Mouse (Mus musculus) embryonic facial prominence, embryonic 10.5 days (tissue): ENCODE results near the gene Gm49396. TPM values are rescaled to one million over a fixed set of nuclear protein-coding genes. Genes with fewer than 3 reads are reported as not detected.

Experiments
- DNase-seq: peaks from one replicate; pipeline ENCODE4 v3.0.0-alpha.2; 2017; ENCODE audit warnings: low spot score
- H3K27ac ChIP-seq: fragments of 300-500 bp; sonication (generic); replicated peaks from 2 replicates; pipeline ENCODE4 v1.5.1; 2016; ENCODE audit warnings: mild to moderate bottlenecking
- H3K27me3 ChIP-seq: fragments of 300-500 bp; sonication (generic); replicated peaks from 2 replicates; pipeline ENCODE4 v1.6.1; 2016; ENCODE audit warnings: low read depth, mild to moderate bottlenecking; ENCODE audit not compliant: poor library complexity, severe bottlenecking
- H3K36me3 ChIP-seq: fragments of 300-500 bp; sonication (generic); replicated peaks from 2 replicates; pipeline ENCODE4 v1.6.1; 2016; ENCODE audit warnings: mild to moderate bottlenecking, moderate library complexity
- H3K4me1 ChIP-seq: fragments of 300-500 bp; sonication (generic); 2 replicates; pipeline ENCODE4 v1.6.1; 2016
- H3K4me3 ChIP-seq: fragments of 300-500 bp; sonication (generic); 2 replicates; pipeline ENCODE4 v1.5.1; 2016; ENCODE audit warnings: mild to moderate bottlenecking, moderate library complexity
- H3K9me3 ChIP-seq: fragments of 300-500 bp; sonication (generic); 2 replicates; pipeline ENCODE4 v1.6.1; 2016; ENCODE audit warnings: mild to moderate bottlenecking
- WGBS: fragments of 180-500 bp; shearing (Covaris S2); methylation state at CpG from one replicate; pipeline ENCODE4 v1.1.7; 2016; 5-methylcytosine and 5-hydroxymethylcytosine counted together
- polyA plus RNA-seq: library from polyadenylated mRNA; unstranded; fragments of >200 nt; fragmentation: Nextera tagmentation; extraction: Ambion mirVana; gene quantifications from 2 replicates; pipeline ENCODE4 v1.2.1, GENCODE M21; 2016

Gene Gm49396
- 14.2 and 15.3 TPM in 2 replicates for polyA plus RNA-seq

GRCm38 (mm10) chr7:30563117-30563905 is at the start of gene Gm49396, which contains the start of the genes U2af1l4 and Psenen:
TSS of gene Gm49396 (plus strand) at chr7:30563344.
TSS of gene U2af1l4 (plus strand) at chr7:30563301.
TSS of gene Psenen (minus strand) at chr7:30563627.
- Histone ChIP-seq H3K4me3 (peak within 1 kb of the TSS; percentile 84), H3K4me1 (peaks cover 33% of the 10 kb centered on the region), H3K27me3 (no peaks in the 10 kb centered on the region), H3K27ac (peak within 1 kb of the TSS; percentile 93), H3K36me3 (peaks cover 43% of the 10 kb centered on the region), H3K9me3 (no peaks in the 10 kb centered on the region)
- WGBS = under 1% methylated on average over 45 of the region's 45 CpGs
- DNase-seq = peak; percentile 97

GRCm38 (mm10) chr7:30515003-30515760 is 48.0 kb upstream of the Gm49396 start:
- Histone ChIP-seq H3K27ac (no peak overlapping the region), H3K4me1 (peaks cover 4% of the 10 kb centered on the region; the same call in 1 of the 2 replicates), H3K27me3 (peaks cover 8% of the 10 kb centered on the region; the same call in 1 of the 2 replicates), H3K36me3 (no peaks in the 10 kb centered on the region), H3K4me3 (no peak overlapping the region), H3K9me3 (no peaks in the 10 kb centered on the region)
- DNase-seq = no peak
- 56% methylated on average over 24 of the region's 24 CpGs for WGBS

DNA sequence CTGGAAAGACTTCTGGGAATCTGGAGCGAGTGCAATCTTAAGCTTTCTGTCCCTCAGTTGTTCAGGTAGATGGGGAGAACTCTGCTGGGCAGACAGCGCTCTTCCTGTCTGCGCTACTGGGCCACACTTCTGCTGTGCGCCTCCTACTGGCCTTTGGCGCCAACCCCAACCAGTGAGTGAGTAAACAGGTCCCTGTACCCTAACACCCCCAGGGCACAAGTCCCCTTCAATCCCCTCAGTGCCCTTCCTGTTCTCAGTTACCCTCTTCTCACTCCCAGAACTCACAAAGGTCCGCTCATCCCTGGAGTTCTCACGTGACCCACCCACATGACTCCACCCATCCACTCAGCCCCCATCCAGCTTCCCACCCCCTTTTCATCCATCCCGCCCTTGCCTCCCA is 44.8 kb upstream of the Gm49396 start:
- Histone ChIP-seq H3K4me1 (peaks cover 10% of the 10 kb centered on the region), H3K27me3 (peaks cover 16% of the 10 kb centered on the region), H3K27ac (no peak overlapping the region), H3K4me3 (peak overlapping the region; percentile 25), H3K36me3 (peaks cover 9% of the 10 kb centered on the region), H3K9me3 (no peaks in the 10 kb centered on the region; the same call in 1 of the 2 replicates)
- WGBS = 39% methylated on average over 8 of the region's 8 CpGs
- DNase-seq = no peak

- WGBS = 71% methylated on average over 4 of the region's 4 CpGs
These were observed 42.7 kb upstream of the Gm49396 start for GRCm38 (mm10) chr7:30520396-30520795.

GRCm38 (mm10) chr7:30520856-30521255 is 42.3 kb upstream of the Gm49396 start:
- 80% methylated on average over 5 of the region's 5 CpGs for WGBS
- Histone ChIP-seq H3K27ac (peak overlapping the region; percentile 24; the same call in 1 of the 2 replicates), H3K4me1 (peaks cover 12% of the 10 kb centered on the region), H3K9me3 (no peaks in the 10 kb centered on the region; the same call in 1 of the 2 replicates), H3K27me3 (peaks cover 19% of the 10 kb centered on the region; the same call in 1 of the 2 replicates), H3K4me3 (no peak overlapping the region), H3K36me3 (peaks cover 34% of the 10 kb centered on the region)
- DNase-seq = no peak

More at GRCm38 (mm10) chr7:30520396-30520795, 42.7 kb upstream of the Gm49396 start:
- no peak overlapping the region for H3K4me3 ChIP-seq
- peak overlapping the region; percentile 35; the same call in 1 of the 2 replicates for H3K27ac ChIP-seq
- peaks cover 29% of the 10 kb centered on the region for H3K36me3 ChIP-seq
- H3K27me3 ChIP-seq = peaks cover 23% of the 10 kb centered on the region
- H3K9me3 ChIP-seq = no peaks in the 10 kb centered on the region; the same call in 1 of the 2 replicates
- H3K4me1 ChIP-seq = peaks cover 10% of the 10 kb centered on the region
- no peak for DNase-seq

GRCm38 (mm10) chr7:30522871-30523270 is 40.3 kb upstream of the Gm49396 start:
- Histone ChIP-seq H3K27ac (no peak overlapping the region), H3K4me1 (peaks cover 24% of the 10 kb centered on the region), H3K9me3 (no peaks in the 10 kb centered on the region; the same call in 1 of the 2 replicates), H3K27me3 (peaks cover 28% of the 10 kb centered on the region; the same call in 1 of the 2 replicates), H3K4me3 (no peak overlapping the region), H3K36me3 (peaks cover 54% of the 10 kb centered on the region)
- WGBS = 83% methylated on average over 10 of the region's 10 CpGs
- DNase-seq = no peak

GRCm38 (mm10) chr7:30524487-30524886 is 38.7 kb upstream of the Gm49396 start:
- Histone ChIP-seq H3K36me3 (peaks cover 70% of the 10 kb centered on the region), H3K4me3 (no peak overlapping the region), H3K27ac (no peak overlapping the region), H3K4me1 (peaks cover 20% of the 10 kb centered on the region), H3K27me3 (peaks cover 33% of the 10 kb centered on the region; the same call in 1 of the 2 replicates), H3K9me3 (no peaks in the 10 kb centered on the region; the same call in 1 of the 2 replicates)
- WGBS = 82% methylated on average over 6 of the region's 6 CpGs
- no peak for DNase-seq

DNA sequence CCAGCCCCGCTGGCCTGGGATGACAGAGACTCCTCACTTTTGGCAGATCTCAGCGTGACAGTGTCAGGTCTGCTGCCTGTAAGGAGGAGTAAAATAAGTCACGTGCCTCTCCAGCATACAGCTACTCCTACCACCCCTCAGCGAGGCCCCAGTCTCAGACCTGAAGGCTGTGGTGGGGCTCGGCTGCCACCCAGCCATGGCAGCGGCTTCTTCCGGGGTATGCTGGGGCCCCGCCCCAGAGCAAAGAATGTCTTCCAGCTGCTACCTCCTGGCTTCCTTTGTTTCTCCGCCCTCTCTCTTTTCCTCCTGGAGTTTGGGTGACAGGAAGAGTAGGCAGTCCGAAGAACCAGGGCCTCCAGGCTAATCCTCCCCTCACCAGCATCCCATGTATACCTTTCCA is 37.2 kb upstream of the Gm49396 start:
- 23% methylated on average over 10 of the region's 10 CpGs for WGBS
- H3K36me3 ChIP-seq = peaks cover 85% of the 10 kb centered on the region
- peak; percentile 36 for DNase-seq
- H3K4me3 ChIP-seq = peak overlapping the region; percentile 11
- peaks cover 33% of the 10 kb centered on the region; the same call in 1 of the 2 replicates for H3K27me3 ChIP-seq
- H3K4me1 ChIP-seq = peaks cover 20% of the 10 kb centered on the region
- peak overlapping the region; percentile 70 for H3K27ac ChIP-seq
- H3K9me3 ChIP-seq = no peaks in the 10 kb centered on the region

DNA sequence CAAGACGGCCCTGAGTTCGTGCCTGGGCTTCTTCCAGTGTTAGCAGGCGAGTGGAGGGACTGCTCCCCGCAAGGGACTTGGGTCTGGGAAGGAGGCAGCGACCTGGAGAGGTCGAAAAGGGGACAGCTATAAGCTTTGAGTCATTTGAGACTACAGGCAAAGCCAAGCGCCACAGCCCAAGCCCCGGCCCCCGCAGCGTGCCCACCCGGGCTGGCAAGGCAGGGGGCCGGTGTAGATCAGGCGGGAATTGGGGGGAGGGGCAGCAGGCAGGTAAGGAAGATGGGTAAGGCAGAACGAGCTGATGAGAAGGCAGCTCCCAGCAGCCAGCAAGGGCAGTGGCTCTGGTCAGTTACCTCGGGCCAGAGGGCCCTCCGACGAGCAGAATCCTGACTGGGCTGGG is 36.7 kb upstream of the Gm49396 start:
- Histone ChIP-seq H3K36me3 (peaks cover 89% of the 10 kb centered on the region), H3K4me3 (peak overlapping the region; percentile 11), H3K9me3 (no peaks in the 10 kb centered on the region), H3K4me1 (peaks cover 17% of the 10 kb centered on the region), H3K27me3 (peaks cover 33% of the 10 kb centered on the region; the same call in 1 of the 2 replicates), H3K27ac (peak overlapping the region; percentile 70)
- 16% methylated on average over 17 of the region's 17 CpGs for WGBS
- DNase-seq = no peak

GRCm38 (mm10) chr7:30526981-30527380 is 36.2 kb upstream of the Gm49396 start:
- Histone ChIP-seq H3K36me3 (peaks cover 95% of the 10 kb centered on the region), H3K4me3 (peak overlapping the region; percentile 11), H3K27me3 (peaks cover 33% of the 10 kb centered on the region; the same call in 1 of the 2 replicates), H3K9me3 (no peaks in the 10 kb centered on the region), H3K4me1 (peaks cover 19% of the 10 kb centered on the region), H3K27ac (no peak overlapping the region)
- WGBS = 77% methylated on average over 14 of the region's 14 CpGs
- DNase-seq = no peak

DNA sequence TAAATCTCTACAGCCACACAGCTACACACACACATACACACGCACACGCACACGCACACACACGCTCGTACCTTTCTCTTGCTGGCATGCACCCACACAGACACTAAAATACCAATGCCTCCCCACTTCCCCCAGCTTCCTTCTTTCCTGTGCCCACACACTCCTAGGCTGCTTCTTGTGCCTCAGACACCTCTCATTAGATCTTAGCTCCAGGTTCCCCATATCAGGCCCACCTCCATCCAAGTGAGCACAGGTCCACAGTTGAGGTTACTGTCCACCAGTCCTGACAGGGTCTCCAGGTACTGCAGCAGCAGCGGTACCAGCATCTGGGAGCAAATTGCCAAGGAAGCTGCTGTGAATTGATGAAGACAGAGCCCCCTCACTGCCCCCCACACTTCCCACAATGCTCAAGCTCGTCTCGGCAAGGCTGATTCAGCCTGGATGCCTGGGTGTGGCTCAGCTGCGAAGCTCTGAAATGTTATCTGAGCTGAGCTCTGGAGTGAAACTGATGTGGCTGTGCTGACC is 31.8 kb upstream of the Gm49396 start:
- WGBS = 87% methylated on average over 9 of the region's 9 CpGs
- Histone ChIP-seq H3K4me3 (no peak overlapping the region), H3K27me3 (peaks cover 26% of the 10 kb centered on the region), H3K36me3 (peaks cover 67% of the 10 kb centered on the region), H3K9me3 (no peaks in the 10 kb centered on the region), H3K4me1 (peaks cover 42% of the 10 kb centered on the region), H3K27ac (no peak overlapping the region)
- no peak for DNase-seq

- H3K4me3 ChIP-seq = peak overlapping the region; percentile 82
- no peaks in the 10 kb centered on the region for H3K9me3 ChIP-seq
- peak; percentile 49 for DNase-seq
- WGBS = 13% methylated on average over 8 of the region's 8 CpGs
- peaks cover 16% of the 10 kb centered on the region for H3K27me3 ChIP-seq
- H3K4me1 ChIP-seq = peaks cover 35% of the 10 kb centered on the region
- H3K36me3 ChIP-seq = peaks cover 56% of the 10 kb centered on the region
- peak overlapping the region; percentile 70 for H3K27ac ChIP-seq
These were observed 30.2 kb upstream of the Gm49396 start for GRCm38 (mm10) chr7:30532931-30533330.
